Mouse (Mus musculus) heart, postnatal 0 days (tissue): ENCODE results near the gene Esrra. TPM values are rescaled to one million over a fixed set of nuclear protein-coding genes. Genes with fewer than 3 reads are reported as not detected.

Experiments used
- ATAC-seq: fragments of 200-750 bp; cut with Nextera tagmentation; 2 replicates; pipeline ENCODE4 v1.8.0; 2017; ENCODE audit warnings: low read depth, moderate number of reproducible peaks, moderate library complexity; ENCODE audit not compliant: insufficient read depth
- DNase-seq: peaks from one replicate; pipeline ENCODE4 v3.0.0-alpha.2; 2016; ENCODE audit warnings: low spot score
- H3K27ac ChIP-seq: fragments of 300-500 bp; sonication (generic); 2 replicates; pipeline ENCODE4 v1.5.1; 2014; ENCODE audit warnings: low read depth, mild to moderate bottlenecking
- H3K27me3 ChIP-seq: fragments of 300-500 bp; sonication (generic); 2 replicates; pipeline ENCODE4 v1.6.1; 2014; ENCODE audit warnings: low read length, mixed read lengths; ENCODE audit not compliant: control insufficient read depth, insufficient read depth
- H3K36me3 ChIP-seq: fragments of 300-500 bp; sonication (generic); replicated peaks from 2 replicates; pipeline ENCODE4 v1.6.1; 2014; ENCODE audit warnings: low read length, mixed read lengths; ENCODE audit not compliant: control insufficient read depth, insufficient read depth
- H3K4me1 ChIP-seq: fragments of 300-500 bp; sonication (generic); 2 replicates; pipeline ENCODE4 v1.6.1; 2014; ENCODE audit warnings: antibody characterized with exemption; ENCODE audit not compliant: control insufficient read depth, insufficient read depth
- H3K4me2 ChIP-seq: fragments of 300-500 bp; sonication (generic); 2 replicates; pipeline ENCODE4 v1.6.1; 2014; ENCODE audit warnings: low read depth, mild to moderate bottlenecking, low read length, moderate library complexity
- H3K4me3 ChIP-seq: fragments of 300-500 bp; sonication (generic); 2 replicates; pipeline ENCODE4 v1.5.1; 2014; ENCODE audit warnings: low read depth, low read length
- H3K9ac ChIP-seq: fragments of 300-500 bp; sonication (generic); replicated peaks from 2 replicates; pipeline ENCODE4 v1.6.1; 2014; ENCODE audit warnings: low read depth, low read length, mixed read lengths
- H3K9me3 ChIP-seq: fragments of 300-500 bp; sonication (generic); replicated peaks from 2 replicates; pipeline ENCODE4 v1.6.1; 2016; ENCODE audit warnings: low read length; ENCODE audit not compliant: control insufficient read depth
- CTCF ChIP-seq: IDR thresholded peaks from 2 replicates; pipeline ENCODE4 v1.5.1; 2016; ENCODE audit warnings: antibody characterized with exemption, control low read depth, low read depth
- EP300 ChIP-seq: IDR thresholded peaks from 2 replicates; pipeline ENCODE4 v1.6.1; 2016; ENCODE audit warnings: antibody characterized with exemption, low read depth
- WGBS: fragments of 180-500 bp; shearing (Covaris S2); extraction: QIAGEN DNeasy Blood & Tissue Kit; methylation state at CpG from one replicate; pipeline ENCODE4 v1.1.7; 2014; 5-methylcytosine and 5-hydroxymethylcytosine counted together
- polyA plus RNA-seq: library from polyadenylated mRNA; unstranded; fragments of >200 nt; fragmentation: Nextera tagmentation; extraction: Ambion mirVana; gene quantifications from 2 replicates; pipeline ENCODE4 v1.2.1, GENCODE M21; 2015
- total RNA-seq: library from RNA; depleted of rRNA; stranded (reverse); fragments of >200 nt; gene quantifications from 2 replicates; pipeline ENCODE4 v1.2.3, GENCODE M21; 2014; ENCODE audit warnings: low replicate concordance; rRNA removed

The Esrra gene
- total RNA-seq (189 and 194 TPM in 2 replicates), polyA plus RNA-seq (49.1 and 51.7 TPM in 2 replicates)

GRCm38 (mm10) chr19:6921647-6922567 lies at the start of gene Esrra:
Gene Esrra, minus strand, starts transcription at chr19:6921813.
- Histone ChIP-seq H3K27ac (peak within 1 kb of the TSS; percentile 96), H3K4me3 (peak within 1 kb of the TSS; percentile 86), H3K4me2 (peak within 1 kb of the TSS; percentile 90), H3K9me3 (no peaks in the 10 kb centered on the region), H3K27me3 (peaks cover 24% of the 10 kb centered on the region), H3K9ac (peak within 1 kb of the TSS; percentile 94), H3K36me3 (0 out of 2 replicates have a peak, but pooled peaks cover 8% of the 10 kb centered on the region), H3K4me1 (peaks cover 26% of the 10 kb centered on the region)
- DNase-seq = peak; percentile 99
- WGBS = under 1% methylated on average over 59 of the region's 66 CpGs
- peak; percentile 92 for ATAC-seq
- TF ChIP-seq CTCF = no peak
- peak; percentile 70; the same call in 1 of the 2 replicates for TF ChIP-seq EP300

- Histone ChIP-seq H3K27ac (no peak overlapping the region), H3K4me1 (peaks cover 14% of the 10 kb centered on the region; the same call in 1 of the 2 replicates), H3K4me3 (peak overlapping the region; percentile 67), H3K4me2 (0 out of 2 replicates have a peak overlapping the region, but pooled peaks have one; percentile 81), H3K36me3 (peaks cover 10% of the 10 kb centered on the region), H3K9me3 (no peaks in the 10 kb centered on the region), H3K27me3 (no peaks in the 10 kb centered on the region), H3K9ac (no peak overlapping the region)
- WGBS = 29% methylated on average over 11 of the region's 11 CpGs
- no peak for TF ChIP-seq EP300
- TF ChIP-seq CTCF = no peak
- no peak for ATAC-seq
- no peak for DNase-seq
Observed at GRCm38 (mm10) chr19:6970460-6971085, 49.0 kb upstream of the Esrra start.

GRCm38 (mm10) chr19:6969665-6970381 lies 48.2 kb upstream of the Esrra start:
- peak; percentile 45 for DNase-seq
- WGBS = 1% methylated on average over 49 of the region's 55 CpGs
- TF ChIP-seq EP300 = no peak
- TF ChIP-seq CTCF = peak; percentile 65
- H3K4me2 ChIP-seq = peak overlapping the region; percentile 81
- H3K9me3 ChIP-seq = no peaks in the 10 kb centered on the region
- H3K36me3 ChIP-seq = peaks cover 17% of the 10 kb centered on the region
- H3K4me1 ChIP-seq = peaks cover 14% of the 10 kb centered on the region; the same call in 1 of the 2 replicates
- peak overlapping the region; percentile 56; the same call in 1 of the 2 replicates for H3K9ac ChIP-seq
- ATAC-seq = peak; percentile 66
- H3K27ac ChIP-seq = no peak overlapping the region
- no peaks in the 10 kb centered on the region for H3K27me3 ChIP-seq
- H3K4me3 ChIP-seq = peak overlapping the region; percentile 67

GRCm38 (mm10) chr19:6969291-6969664 lies 47.7 kb upstream of the Esrra start:
- H3K27ac ChIP-seq = no peak overlapping the region
- no peaks in the 10 kb centered on the region for H3K27me3 ChIP-seq
- DNase-seq (no peak), ATAC-seq (no peak; the same call in 1 of the 2 replicates)
- H3K9me3 ChIP-seq = no peaks in the 10 kb centered on the region
- H3K9ac ChIP-seq = peak overlapping the region; percentile 56; the same call in 1 of the 2 replicates
- H3K36me3 ChIP-seq = peaks cover 23% of the 10 kb centered on the region
- peaks cover 14% of the 10 kb centered on the region; the same call in 1 of the 2 replicates for H3K4me1 ChIP-seq
- H3K4me2 ChIP-seq = peak overlapping the region; percentile 81
- TF ChIP-seq EP300 = no peak
- TF ChIP-seq CTCF = no peak
- WGBS = 2% methylated on average over 13 of the region's 20 CpGs
- H3K4me3 ChIP-seq = peak overlapping the region; percentile 67
